Mouse (Mus musculus): ENCODE data around the gene Wdr25. TPM values are rescaled to one million over a fixed set of nuclear protein-coding genes. Genes with fewer than 3 reads are reported as not detected.
A peak's percentile ranks its signal among the peaks of the same experiment; 100 is the strongest.

Gene Wdr25
- polyA plus RNA-seq, 1 experiment from 2014 or later = 2.6 TPM

DNA sequence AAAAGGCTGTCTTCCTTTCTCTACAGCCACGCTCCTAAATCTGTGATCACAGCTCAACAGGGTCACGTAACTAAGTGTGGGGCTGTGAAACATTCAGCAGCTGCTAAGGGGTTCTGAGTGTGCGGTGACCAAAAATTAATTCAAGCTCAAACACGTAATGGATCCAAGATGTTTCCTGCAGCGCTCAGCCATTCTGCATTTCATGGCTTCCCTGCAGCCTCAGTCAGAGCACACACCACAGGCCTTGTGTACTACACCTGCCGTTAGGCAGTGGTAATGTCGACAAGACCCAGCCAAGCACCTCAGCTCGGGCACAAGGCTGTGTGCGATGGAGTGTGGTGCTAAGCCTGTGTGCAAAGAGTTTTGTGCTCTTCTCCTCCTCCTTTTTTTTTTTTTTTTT, 94.0 kb downstream of the Wdr25 start:
- peak; percentile 33 for DNase-seq (ENCODE audit: low spot score)
- H3K27me3 ChIP-seq (replicated peaks; ENCODE audit: control insufficient read depth, insufficient read depth, low read length) = no peaks in the 10 kb centered on the region
- no peak for ATAC-seq (ENCODE audit: low read depth)
- no peak overlapping the region for H3K27ac ChIP-seq (replicated peaks; ENCODE audit: low read depth, low read length)
- H3K4me1 ChIP-seq (ENCODE audit: control insufficient read depth, insufficient read depth, low read length) = no peaks in the 10 kb centered on the region
- H3K9ac ChIP-seq (ENCODE audit: low read depth, low read length) = no peak overlapping the region
- H3K4me3 ChIP-seq (ENCODE audit: low read depth, low read length) = no peak overlapping the region
- WGBS = 58% methylated on average over 9 of the region's 9 CpGs
- no peak overlapping the region for H3K4me2 ChIP-seq (ENCODE audit: low read depth, low read length)
- no peaks in the 10 kb centered on the region for H3K36me3 ChIP-seq (ENCODE audit: control insufficient read depth, insufficient read depth, low read length)
- H3K9me3 ChIP-seq (ENCODE audit: control insufficient read depth, low read length) = no peaks in the 10 kb centered on the region

DNA sequence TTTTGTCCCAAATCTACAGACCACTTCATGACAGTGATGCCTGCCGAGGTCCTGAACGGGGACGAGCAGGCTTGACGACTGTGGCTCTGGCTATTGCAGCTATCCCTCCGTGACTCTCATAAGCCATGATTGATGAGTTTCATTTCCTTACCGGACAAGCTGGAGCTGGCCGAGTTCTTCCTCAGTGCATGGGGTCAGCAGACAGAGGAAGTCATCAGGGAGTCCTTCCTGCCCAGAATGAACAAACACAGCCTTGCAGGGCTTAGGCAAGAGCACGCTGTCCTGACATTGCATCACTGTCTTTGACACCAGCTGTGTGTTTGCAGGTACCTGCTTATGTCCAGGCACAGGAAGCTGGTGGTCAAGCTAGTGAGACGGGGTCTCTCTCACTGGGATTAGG, 97.0 kb downstream of the Wdr25 start:
- no peak overlapping the region for H3K4me3 ChIP-seq (ENCODE audit: low read depth, low read length)
- no peaks in the 10 kb centered on the region for H3K36me3 ChIP-seq (ENCODE audit: control insufficient read depth, insufficient read depth, low read length)
- H3K4me1 ChIP-seq (ENCODE audit: control insufficient read depth, insufficient read depth, low read length) = no peaks in the 10 kb centered on the region
- DNase-seq (ENCODE audit: low spot score) (no peak), ATAC-seq (ENCODE audit: low read depth) (no peak)
- no peak overlapping the region for H3K9ac ChIP-seq (ENCODE audit: low read depth, low read length)
- H3K4me2 ChIP-seq (ENCODE audit: low read depth, low read length) = no peak overlapping the region
- no peaks in the 10 kb centered on the region for H3K27me3 ChIP-seq (replicated peaks; ENCODE audit: control insufficient read depth, insufficient read depth, low read length)
- no peak overlapping the region for H3K27ac ChIP-seq (replicated peaks; ENCODE audit: low read depth, low read length)
- no peaks in the 10 kb centered on the region for H3K9me3 ChIP-seq (ENCODE audit: control insufficient read depth, low read length)
- WGBS = 56% methylated on average over 9 of the region's 9 CpGs

DNA sequence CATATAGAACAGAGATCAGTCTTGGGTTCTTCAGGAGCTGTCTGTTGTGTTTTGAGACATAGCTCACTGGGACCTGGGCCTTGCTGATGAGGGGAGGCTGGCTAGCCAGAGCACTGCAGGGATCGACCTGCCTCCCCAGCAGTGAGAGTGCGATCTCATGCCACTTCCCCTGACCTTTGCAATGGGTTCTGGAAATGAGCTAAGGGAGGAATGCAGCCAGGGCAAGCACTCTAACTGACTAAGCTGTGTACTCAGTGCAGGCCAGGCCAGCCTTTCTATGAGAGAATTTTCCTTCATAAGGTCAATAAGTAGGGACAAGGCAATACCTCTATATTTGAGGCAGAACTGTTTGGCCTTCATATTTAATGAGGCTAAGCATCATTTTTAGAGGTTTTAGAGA, 99.6 kb downstream of the Wdr25 start:
- Histone ChIP-seq H3K27ac (replicated peaks; ENCODE audit: low read depth, low read length) (no peak overlapping the region), H3K27me3 (replicated peaks; ENCODE audit: control insufficient read depth, insufficient read depth, low read length) (no peaks in the 10 kb centered on the region), H3K4me2 (ENCODE audit: low read depth, low read length) (no peak overlapping the region), H3K9ac (ENCODE audit: low read depth, low read length) (no peak overlapping the region), H3K9me3 (ENCODE audit: control insufficient read depth, low read length) (no peaks in the 10 kb centered on the region), H3K4me3 (ENCODE audit: low read depth, low read length) (no peak overlapping the region), H3K36me3 (ENCODE audit: control insufficient read depth, insufficient read depth, low read length) (no peaks in the 10 kb centered on the region), H3K4me1 (ENCODE audit: control insufficient read depth, insufficient read depth, low read length) (no peaks in the 10 kb centered on the region)
- no peak for ATAC-seq (ENCODE audit: low read depth)
- WGBS = 68% methylated on average over 2 of the region's 2 CpGs
- DNase-seq (ENCODE audit: low spot score) = no peak

DNA sequence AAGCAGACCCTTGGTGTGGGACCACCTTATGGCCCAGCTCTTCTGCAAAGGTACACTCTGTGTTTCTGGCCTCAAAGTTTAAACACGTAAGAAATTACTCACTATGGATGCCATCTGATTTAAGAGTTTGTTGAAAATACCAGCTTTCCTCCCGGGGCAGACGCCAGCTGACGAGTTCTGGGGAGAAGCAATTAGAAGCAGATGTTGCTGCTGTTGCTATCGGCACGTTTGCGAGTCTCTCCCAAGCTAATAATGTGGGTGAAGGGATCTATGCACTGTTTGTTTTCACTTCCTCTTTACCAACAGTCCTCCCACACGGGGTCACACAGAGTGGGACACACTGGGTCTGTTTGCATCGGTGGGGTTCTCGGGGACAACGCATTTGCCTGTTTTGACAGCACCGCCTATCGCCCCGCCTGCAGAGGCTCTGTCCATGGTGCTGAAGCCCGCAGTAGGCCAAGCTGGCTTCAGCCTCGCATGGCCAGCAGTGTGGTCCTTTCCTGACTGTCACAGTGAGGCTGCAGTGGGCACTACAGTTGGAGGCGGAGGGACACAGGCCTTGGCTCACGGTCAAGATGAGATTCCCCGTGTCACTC, 101.1 kb downstream of the Wdr25 start:
- peak; percentile 82 for DNase-seq (ENCODE audit: low spot score)
- WGBS = 5% methylated on average over 19 of the region's 19 CpGs
- no peaks in the 10 kb centered on the region for H3K36me3 ChIP-seq (ENCODE audit: control insufficient read depth, insufficient read depth, low read length)
- H3K9me3 ChIP-seq (ENCODE audit: control insufficient read depth, low read length) = no peaks in the 10 kb centered on the region
- H3K9ac ChIP-seq (ENCODE audit: low read depth, low read length) = no peak overlapping the region
- H3K27ac ChIP-seq (replicated peaks; ENCODE audit: low read depth, low read length) = no peak overlapping the region
- H3K4me2 ChIP-seq (ENCODE audit: low read depth, low read length) = peak overlapping the region; percentile 54
- no peaks in the 10 kb centered on the region for H3K4me1 ChIP-seq (ENCODE audit: control insufficient read depth, insufficient read depth, low read length)
- H3K4me3 ChIP-seq (ENCODE audit: low read depth, low read length) = peak overlapping the region; percentile 28
- ATAC-seq (ENCODE audit: low read depth) = peak; percentile 60
- H3K27me3 ChIP-seq (replicated peaks; ENCODE audit: control insufficient read depth, insufficient read depth, low read length) = no peaks in the 10 kb centered on the region

DNA sequence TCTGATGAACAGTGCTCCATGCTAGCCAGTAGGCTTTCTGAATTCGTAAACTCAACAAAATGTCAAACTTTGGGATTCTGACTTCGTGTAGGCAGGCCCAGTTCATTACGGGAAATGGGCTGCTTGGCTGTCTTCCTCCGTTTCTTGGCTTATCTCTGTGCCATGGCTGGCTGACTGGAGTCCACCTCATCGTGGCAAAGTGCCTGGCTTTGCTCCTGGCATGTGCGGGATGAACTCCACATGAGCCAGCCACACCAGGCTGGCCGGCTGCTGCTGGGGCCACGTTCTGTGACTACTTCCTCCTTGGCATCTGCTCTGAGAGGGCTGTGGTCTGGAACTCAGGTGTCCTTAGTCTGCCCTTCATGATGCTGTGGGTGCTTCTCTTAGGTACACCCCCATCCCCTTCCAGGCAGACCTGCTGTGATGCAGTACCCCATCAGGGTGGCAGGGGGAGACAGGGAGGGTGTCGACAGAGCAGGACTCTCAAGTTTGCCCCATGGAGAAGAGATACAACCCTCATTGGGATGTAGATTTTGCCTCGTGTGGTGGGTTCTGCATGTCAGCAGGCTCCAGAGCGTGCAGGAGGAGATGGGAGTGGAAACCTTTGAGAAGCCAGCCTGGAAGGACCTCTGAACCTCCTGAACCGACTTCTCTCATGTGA, 102.7 kb downstream of the Wdr25 start:
- Histone ChIP-seq H3K36me3 (ENCODE audit: control insufficient read depth, insufficient read depth, low read length) (no peaks in the 10 kb centered on the region), H3K9ac (ENCODE audit: low read depth, low read length) (no peak overlapping the region), H3K27me3 (replicated peaks; ENCODE audit: control insufficient read depth, insufficient read depth, low read length) (no peaks in the 10 kb centered on the region), H3K9me3 (ENCODE audit: control insufficient read depth, low read length) (no peaks in the 10 kb centered on the region), H3K27ac (replicated peaks; ENCODE audit: low read depth, low read length) (no peak overlapping the region), H3K4me3 (ENCODE audit: low read depth, low read length) (no peak overlapping the region), H3K4me2 (ENCODE audit: low read depth, low read length) (no peak overlapping the region), H3K4me1 (ENCODE audit: control insufficient read depth, insufficient read depth, low read length) (no peaks in the 10 kb centered on the region)
- ATAC-seq (ENCODE audit: low read depth) (no peak), DNase-seq (ENCODE audit: low spot score) (no peak)
- WGBS = 86% methylated on average over 12 of the region's 12 CpGs

DNA sequence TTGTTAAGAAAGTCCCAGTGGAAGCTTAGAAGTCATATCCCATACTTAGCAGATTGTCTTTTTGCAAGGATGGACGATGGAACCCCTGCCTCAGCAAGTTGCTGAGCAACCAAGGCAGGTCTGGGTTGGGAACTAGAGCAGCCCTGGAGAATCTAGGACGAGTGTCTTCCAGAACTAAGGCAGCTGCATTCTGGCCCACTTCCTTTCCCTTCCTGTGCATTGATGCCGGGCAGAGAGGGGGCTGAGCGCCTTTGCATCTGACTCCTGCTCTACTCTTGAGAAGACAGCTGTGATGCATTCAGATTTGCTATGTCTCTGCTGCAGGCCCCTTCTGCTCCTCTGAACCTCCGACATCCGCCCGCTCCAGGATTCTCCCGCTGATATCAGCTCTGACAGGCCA, 103.8 kb downstream of the Wdr25 start:
- Histone ChIP-seq H3K4me2 (ENCODE audit: low read depth, low read length) (no peak overlapping the region), H3K27me3 (replicated peaks; ENCODE audit: control insufficient read depth, insufficient read depth, low read length) (no peaks in the 10 kb centered on the region), H3K36me3 (ENCODE audit: control insufficient read depth, insufficient read depth, low read length) (no peaks in the 10 kb centered on the region), H3K4me3 (ENCODE audit: low read depth, low read length) (no peak overlapping the region), H3K4me1 (ENCODE audit: control insufficient read depth, insufficient read depth, low read length) (no peaks in the 10 kb centered on the region), H3K27ac (replicated peaks; ENCODE audit: low read depth, low read length) (no peak overlapping the region), H3K9me3 (ENCODE audit: control insufficient read depth, low read length) (no peaks in the 10 kb centered on the region), H3K9ac (ENCODE audit: low read depth, low read length) (no peak overlapping the region)
- DNase-seq (ENCODE audit: low spot score) (no peak), ATAC-seq (ENCODE audit: low read depth) (no peak)
- 82% methylated on average over 8 of the region's 8 CpGs for WGBS

DNA sequence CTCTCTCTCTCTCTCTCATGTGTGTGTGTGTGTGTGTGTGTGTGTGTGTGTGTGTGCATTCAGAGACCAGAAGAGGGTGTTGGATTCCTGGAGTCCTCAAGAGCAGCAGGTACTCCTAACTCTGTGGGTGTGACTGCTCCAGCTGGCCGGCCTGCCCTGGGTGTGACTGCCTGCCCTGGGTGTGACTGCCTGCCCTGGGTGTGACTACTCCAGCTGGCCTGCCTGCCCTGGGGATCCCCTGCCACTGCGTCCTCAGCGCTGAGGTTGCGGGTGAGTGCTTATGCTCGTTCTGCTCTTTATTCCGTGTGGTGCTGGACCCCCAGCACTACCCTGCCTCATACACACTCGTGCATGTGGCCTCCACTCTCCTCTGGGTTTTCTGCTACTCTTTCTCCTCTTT, 109.5 kb downstream of the Wdr25 start:
- ATAC-seq (ENCODE audit: low read depth) (no peak), DNase-seq (ENCODE audit: low spot score) (no peak)
- Histone ChIP-seq H3K36me3 (ENCODE audit: control insufficient read depth, insufficient read depth, low read length) (no peaks in the 10 kb centered on the region), H3K9ac (ENCODE audit: low read depth, low read length) (no peak overlapping the region), H3K4me1 (ENCODE audit: control insufficient read depth, insufficient read depth, low read length) (no peaks in the 10 kb centered on the region), H3K27ac (replicated peaks; ENCODE audit: low read depth, low read length) (no peak overlapping the region), H3K4me3 (ENCODE audit: low read depth, low read length) (no peak overlapping the region), H3K4me2 (ENCODE audit: low read depth, low read length) (no peak overlapping the region), H3K27me3 (replicated peaks; ENCODE audit: control insufficient read depth, insufficient read depth, low read length) (no peaks in the 10 kb centered on the region), H3K9me3 (ENCODE audit: control insufficient read depth, low read length) (no peaks in the 10 kb centered on the region)
- WGBS = 64% methylated on average over 7 of the region's 7 CpGs

DNA sequence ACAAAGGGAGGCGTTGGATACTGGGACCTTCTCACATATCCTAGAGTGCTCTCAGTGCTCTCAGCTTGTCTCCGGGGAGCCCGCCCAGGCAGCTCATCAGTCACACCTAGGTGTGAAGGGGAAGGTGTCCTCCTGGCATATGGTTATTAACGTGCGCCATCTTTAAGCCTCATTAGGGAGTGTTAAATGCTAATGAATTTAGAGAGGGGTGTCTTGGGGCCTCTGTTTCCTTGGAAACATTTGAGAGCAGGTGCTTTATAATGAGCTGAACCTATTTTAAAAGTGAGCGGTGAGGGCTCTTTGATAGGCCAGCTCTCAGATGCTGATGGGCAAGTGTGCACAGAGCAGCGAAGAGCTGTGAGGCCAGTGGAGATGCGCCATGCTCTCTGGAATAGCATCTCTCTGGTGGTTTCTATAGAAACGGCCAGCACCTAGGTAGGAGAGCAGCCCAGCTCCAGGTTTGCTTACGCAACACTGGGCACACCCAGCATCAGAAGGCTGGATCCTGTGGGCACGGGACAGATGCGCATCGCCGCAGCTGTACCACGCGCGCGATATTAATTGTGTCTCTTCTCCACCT, 116.7 kb downstream of the Wdr25 start:
- no peaks in the 10 kb centered on the region for H3K27me3 ChIP-seq (replicated peaks; ENCODE audit: control insufficient read depth, insufficient read depth, low read length)
- no peaks in the 10 kb centered on the region for H3K9me3 ChIP-seq (ENCODE audit: control insufficient read depth, low read length)
- H3K27ac ChIP-seq (replicated peaks; ENCODE audit: low read depth, low read length) = no peak overlapping the region
- no peaks in the 10 kb centered on the region for H3K4me1 ChIP-seq (ENCODE audit: control insufficient read depth, insufficient read depth, low read length)
- peak; percentile 84 for ATAC-seq (ENCODE audit: low read depth)
- 88% methylated on average over 18 of the region's 18 CpGs for WGBS
- no peak overlapping the region for H3K4me3 ChIP-seq (ENCODE audit: low read depth, low read length)
- no peaks in the 10 kb centered on the region for H3K36me3 ChIP-seq (ENCODE audit: control insufficient read depth, insufficient read depth, low read length)
- H3K9ac ChIP-seq (ENCODE audit: low read depth, low read length) = no peak overlapping the region
- H3K4me2 ChIP-seq (ENCODE audit: low read depth, low read length) = no peak overlapping the region
- peak; percentile 32 for DNase-seq (ENCODE audit: low spot score)
